Mouse (Mus musculus): ENCODE measurements around the gene Plvap.

Plvap gene

DNA sequence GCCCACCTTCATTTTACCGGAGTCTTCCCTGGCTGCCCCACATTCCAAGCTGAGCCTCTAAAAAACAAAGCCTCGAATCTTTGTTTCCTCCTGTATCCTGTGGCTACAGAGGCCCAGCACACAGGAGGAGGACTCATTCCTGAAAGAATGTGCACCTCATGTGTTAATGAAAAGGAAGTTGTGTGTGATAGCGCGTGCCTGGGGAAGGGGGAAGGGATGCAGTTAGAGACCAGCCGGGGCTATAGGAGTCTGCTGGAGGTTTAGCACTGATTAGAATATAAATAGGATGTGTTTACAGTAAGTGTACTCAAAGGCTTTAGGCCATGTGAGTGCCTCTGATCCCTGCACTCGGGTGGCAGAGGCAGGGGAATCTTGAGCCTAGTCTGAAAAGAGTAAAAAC lies 14.7 kb upstream of the Plvap start:
- whole genome bisulfite sequencing, result 70% methylated on average over 6 of the region's 6 CpGs

DNA sequence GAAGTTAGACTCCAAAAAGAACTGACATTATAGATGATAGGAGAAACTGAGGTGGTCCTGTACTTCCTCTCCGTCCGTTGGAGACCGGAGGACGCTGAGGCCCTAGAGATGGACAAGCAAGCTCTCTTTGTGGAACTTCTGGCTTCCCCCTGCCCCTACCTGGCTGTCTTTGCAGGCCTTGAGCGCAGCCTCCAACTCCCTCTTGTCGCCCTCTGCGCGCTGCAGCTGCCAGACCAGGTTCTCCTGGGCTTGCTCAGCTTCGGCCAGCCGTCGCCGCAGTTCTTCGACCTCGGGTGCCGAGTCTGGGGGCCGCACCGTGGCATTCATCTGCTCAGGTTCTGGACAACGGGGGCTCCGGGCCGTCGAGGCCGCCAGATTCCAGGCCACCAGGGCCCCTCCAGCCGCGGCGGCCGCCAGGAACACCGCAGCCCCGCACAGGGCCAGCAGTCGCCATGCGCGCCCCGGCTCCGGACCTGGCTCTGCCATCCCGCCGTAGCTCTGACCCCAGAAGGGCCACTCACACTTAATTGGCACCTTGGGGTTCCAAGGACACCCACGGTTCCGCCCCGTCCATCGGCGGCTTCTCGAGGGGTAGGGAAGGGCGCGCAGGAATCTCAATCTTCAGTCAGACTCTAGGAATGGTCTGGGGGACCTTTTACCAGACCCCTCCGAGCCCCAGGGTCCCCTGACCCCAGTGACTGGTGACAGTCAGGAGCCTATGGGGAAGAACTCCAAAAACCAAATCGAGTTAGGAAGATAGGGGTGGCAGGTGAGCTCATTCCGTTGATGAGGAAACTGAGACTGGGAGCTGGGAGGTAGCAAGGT lies 13.9 kb upstream of the Plvap start, which contains the start of gene Ccdc194:
Gene Ccdc194, minus strand, starts transcription at position 486 of the 825 bp plus-strand sequence.
- 27% methylated on average over 46 of the region's 46 CpGs for WGBS

DNA sequence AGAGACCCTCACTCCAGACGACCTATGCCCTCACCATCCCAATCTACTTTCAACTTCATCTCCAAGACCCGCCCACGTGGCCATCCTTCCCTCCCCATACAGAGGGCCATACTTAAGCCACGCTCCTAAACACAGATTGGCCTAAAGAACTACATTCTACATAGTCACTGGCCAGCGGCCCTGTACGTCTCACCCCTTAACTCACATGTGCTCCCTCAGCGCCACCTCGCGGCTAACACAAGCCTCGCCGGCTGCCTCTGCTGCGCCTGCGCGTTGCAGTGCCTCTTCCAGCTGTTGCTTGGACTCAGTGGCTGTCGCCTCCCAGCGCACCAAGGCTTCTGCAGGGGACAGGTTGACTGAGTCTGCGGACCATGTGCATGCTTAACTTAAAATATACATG lies 10.1 kb upstream of the Plvap start:
- 6% methylated on average over 17 of the region's 17 CpGs for WGBS

DNA sequence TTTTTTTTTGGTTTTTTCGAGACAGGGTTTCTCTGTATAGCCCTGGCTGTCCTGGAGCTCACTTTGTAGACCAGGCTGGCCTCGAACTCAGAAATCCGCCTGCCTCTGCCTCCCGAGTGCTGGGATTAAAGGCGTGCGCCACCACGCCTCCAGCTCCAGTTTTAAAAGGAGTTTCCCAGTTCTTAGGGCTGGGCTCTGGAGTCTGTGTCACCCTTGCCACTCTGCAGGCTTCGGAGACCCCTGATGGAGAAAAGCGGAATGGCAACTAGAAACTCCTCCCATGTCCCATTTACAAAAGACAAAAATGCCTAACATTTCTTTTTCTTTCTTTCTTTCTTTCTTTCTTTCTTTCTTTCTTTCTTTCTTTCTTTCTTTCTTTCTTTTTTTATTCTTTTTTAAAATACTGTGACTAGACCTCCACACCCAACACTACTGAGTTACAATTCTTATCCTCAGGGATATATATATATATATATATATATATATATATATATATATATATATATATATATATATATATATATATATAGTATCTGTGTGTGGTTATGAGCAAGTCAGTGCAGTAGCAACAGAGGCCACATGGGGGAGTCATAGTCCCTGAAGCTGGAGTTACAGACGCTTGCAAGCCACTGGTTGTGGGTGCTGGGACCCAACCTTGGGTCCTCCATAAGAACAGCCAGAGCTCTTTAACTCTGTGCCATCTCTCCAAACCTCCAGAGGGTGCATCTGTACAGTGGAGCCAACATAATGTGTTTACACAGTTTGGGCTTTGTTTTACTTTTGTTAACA lies 7.7 kb upstream of the Plvap start:
- 33% methylated on average over 10 of the region's 10 CpGs for WGBS

DNA sequence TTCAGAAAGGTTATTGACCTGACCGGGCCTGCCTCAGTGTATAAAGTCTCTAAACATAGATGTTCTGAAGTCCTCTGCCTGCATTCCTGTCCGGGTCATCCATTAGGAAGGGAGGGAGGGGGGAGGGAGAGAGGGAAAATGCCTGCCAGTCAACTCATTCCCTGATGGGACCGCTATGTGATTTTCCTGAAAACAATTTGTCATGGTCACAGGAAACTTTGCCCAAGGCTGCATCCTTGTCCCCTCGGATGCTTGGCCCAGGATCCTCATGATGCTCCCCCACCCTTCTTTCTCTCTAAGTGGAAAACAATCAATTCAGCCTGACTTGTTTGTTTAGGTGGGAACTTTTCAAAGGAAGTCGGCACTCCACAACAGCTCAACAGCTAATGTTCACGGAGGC lies 5.2 kb upstream of the Plvap start:
- WGBS, result 51% methylated on average over 6 of the region's 6 CpGs

DNA sequence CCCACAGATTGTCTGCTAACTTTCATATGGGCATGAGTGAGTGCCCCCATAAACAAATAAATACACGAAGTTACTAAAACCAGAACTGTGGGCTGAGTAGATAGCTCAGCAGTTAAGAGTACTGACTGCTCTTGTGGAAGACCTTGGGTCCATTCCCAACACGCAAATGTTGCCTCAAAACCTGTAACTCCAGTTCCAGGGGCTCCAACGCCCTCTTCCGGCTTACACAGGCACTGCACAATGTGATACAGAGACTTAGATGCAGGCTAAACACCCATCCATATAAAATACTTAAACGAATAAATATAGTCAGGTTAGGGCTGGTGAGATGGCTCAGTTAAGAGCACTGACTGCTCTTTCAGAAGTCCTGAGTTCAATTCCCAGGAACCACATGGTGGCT lies 3.5 kb upstream of the Plvap start:
- WGBS, result 70% methylated on average over 5 of the region's 5 CpGs

DNA sequence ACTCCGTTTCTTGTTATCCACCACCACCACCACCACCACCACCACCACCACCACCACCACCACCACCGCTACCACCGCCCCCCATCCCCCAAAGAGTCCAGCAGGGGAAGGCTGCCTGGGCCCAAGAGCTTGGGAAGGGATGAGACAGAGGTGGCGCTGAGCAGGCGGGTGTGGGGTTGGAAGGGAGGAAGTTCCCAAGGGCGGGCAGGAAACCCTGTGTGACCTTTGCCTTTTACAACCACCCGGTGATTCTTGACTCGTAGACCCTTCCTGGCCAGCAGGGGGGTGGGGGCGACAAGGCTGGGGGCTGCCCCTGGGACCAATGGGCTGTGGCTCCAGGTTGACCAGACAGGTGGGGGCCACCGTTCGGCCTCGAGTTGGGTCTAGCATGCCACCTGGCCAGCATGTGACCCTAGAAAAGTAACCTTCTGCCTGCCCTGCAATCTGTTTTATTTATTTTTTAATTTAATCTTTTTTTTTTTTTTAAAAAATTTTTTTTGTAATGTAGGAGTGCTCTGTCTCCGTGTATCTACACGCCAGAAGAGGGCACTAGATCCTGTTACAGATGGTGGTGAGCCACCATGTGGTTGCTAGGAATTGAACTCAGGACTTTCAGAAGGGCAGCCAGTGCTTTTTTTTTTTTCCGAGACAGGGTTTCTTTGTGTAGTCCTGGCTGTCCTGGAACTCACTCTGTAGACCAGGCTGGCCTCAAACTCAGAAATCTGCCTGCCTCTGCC lies 1.6 kb upstream of the Plvap start:
- 75% methylated on average over 15 of the region's 15 CpGs for WGBS

DNA sequence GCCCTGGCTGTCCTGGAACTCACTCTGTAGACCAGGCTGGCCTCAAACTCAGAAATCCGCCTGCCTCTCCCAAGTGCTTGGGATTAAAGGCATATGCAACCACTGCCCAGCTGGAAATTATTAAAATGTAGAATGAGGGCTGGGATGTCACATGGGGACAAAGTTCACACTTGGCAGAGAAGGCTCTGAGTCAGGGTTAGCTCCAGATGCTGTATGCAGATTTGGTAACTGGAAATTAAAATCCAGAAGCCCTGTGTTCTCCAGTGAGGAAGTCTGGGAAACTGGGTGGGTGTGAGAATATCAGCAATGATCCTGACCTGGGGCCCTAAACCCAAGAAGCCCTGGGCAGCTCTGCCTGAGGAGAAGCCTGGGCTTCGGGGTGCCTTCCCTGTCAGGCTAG lies 2.2 kb downstream of the Plvap start:
- 73% methylated on average over 2 of the region's 2 CpGs for WGBS

DNA sequence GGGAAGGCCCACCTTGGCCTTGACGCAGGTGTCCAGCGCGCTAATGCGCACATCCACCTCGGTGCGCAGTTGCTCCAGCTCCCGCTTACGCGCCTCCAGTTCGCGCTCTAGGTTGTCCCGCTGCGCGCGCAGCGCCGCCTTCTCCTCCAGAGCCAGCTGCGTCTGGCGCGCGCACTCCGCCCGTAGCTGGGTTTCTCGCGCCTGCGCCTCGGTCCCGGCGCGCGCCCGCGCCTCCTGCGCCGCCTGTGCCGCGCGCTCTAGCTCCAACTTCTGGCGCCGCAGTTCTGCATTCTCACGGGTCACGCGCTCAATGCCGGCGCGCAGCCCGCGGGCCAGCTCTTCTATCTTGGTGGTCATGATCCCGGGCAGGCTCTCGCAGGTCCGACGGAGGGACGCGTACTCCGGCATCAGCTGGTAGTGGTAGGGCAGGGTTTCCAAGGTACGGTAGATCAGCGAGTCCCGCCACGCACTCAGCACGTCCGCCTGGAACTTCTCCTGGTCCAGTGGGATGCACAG lies 3.9 kb downstream of the Plvap start:
- WGBS, result under 1% methylated on average over 61 of the region's 61 CpGs

DNA sequence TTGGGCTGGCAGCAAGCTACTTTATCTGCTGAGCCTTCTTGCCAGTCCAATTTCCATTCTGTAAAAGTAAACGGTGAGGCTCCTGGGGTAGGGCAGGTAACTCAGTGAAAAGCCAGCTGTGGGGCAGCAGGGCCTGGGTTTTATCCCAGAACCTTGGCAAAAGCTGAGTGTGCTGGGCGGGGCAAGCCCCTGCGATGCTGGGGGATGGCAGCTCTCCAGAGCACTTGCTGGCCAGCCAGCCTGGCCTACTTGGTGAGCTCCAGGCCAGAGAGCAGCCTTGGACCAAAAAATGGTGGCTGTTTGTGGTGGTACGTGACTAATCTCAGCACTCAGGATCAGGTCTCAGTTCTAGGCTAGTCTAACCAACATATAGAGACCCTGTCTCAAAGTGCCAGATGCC lies 5.6 kb downstream of the Plvap start:
- 69% methylated on average over 4 of the region's 4 CpGs for WGBS

DNA sequence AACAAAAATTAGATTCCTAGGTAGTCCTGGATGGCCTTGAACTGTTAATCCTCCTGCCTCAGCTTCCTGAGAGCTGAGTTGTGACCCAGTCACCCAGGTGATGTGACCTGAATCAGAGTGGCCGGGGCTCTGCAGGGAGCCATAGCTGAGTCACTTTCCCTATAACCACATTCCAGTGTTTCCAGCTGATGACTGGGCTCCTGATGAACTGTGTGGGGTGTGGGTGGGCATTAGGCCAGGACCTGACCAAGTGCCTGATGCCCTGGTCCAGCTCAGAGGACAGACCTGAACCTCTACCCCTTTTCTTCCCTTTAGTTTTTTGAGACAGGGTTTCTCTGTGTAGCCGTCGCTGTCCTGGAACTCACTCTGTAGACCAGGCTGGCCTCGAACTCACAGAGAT lies 6.2 kb downstream of the Plvap start:
- 96% methylated on average over 4 of the region's 4 CpGs for WGBS

DNA sequence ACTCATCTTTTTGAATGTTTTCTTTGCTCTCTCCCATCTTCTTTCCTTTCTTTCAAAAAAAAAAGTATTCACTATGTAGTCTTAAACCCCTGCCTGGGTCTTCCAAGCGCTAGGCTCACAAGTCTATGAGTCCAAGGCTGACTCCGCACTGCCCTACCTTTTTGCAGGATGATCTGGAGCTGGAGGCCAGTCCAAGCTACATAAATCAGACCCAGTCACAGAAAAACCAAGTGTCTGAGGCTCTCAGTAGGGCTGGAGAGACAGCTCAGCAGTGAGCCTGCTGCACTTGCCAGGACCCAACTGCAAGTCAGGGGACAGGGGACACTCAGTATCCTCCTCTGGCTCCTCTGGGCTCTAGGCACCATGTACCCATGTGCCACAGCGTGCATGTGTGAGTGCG lies 7.2 kb downstream of the Plvap start:
- 98% methylated on average over 4 of the region's 4 CpGs for WGBS

DNA sequence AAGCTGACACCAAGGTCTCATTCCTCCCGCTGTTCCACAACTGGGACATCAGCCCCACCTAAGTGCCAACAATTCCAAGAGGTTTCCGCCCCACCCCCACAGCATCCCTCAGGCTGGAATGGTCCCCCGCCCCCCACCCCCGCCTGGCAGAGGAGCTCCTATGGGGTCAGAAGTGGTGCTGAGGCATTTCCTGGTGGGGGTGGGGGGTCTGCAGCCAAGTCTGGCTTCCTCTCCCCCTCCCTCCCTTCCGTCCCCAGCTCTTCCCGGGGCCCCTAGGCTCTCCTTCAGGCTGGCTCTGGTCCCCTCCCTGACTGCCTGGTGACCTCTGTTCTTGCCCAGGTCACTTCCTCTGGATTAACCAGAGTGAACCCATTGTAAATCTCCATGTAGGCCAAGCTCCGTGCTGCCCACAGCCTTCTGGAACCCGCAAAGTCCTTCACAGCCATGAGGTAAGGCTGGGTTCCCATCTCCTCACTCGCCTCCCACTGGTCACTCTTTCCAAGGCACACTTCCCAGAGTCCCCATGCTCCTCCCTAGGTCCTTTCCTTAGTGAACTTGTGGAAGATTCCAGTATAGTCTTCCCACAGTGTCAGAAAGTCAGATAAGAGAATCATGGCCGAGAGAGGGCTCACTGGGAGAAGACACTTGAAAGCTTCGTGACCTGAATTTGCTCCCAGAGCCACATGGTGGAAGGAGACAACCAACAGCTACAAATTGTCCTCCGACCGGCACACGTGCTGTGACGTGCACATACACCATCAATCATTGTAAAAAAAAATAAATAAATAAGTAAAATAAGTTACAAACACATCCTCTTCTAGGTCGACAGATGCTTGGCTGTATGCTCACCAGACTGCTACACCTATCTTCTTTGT lies 12.5 kb downstream of the Plvap start:
- 54% methylated on average over 16 of the region's 16 CpGs for WGBS

DNA sequence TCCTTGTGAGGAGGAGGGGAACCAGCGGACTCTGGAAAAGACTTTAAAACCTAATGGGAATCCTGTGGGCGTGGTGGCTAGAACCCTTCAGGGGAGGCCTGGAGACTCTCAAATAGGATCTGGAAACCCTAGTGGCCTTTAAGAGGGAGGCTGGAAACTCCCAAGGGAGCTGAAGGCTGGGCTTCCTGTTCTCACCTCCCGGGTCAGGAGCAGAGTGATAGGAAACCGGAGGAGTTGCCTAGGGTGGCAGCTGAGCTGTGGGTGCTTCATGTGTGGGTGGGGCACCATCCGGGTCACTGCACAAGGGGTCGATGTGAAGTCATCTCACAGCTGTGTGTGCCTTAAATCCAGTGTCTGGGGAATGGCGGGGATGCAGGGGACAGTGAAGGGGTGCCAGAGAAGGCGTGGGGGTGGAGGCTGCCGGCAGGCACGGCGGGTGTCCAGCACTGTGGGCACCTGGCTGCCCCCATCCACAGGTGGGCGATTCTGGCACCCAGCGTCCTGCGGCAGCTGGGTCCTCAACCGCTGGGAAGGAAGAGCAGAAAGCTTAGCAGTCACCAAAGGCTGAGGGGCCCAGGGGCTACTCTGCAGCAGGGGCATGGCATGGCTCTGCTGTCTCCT lies 13.6 kb downstream of the Plvap start:
- WGBS, result 35% methylated on average over 15 of the region's 15 CpGs

DNA sequence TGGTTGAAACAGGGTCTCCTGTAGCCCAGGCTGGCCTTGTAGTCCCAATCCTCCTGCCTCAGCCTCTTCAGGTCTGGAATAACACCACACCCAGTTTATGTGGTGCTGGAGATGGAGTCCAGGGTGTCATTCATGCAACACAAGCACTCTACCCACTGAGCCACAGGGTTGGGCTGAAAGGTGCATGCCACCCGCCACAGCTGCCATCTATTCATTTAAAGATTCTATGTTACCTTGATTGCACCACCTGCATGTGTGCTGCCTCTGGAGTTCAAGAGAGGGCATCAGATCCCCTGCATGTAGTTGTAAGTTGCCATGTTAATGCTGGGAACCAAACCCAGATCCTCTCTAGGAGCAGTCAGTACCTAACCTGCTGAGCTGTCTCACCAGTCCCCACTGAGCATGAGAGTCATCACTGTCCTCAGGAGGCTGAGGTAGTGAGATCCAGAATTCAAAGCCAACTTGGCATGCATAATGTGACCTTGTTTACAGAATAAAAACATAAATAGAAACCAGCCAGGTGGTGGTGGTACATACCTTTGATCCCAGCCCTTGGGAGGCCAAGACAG lies 14.4 kb downstream of the Plvap start:
- 96% methylated on average over 1 of the region's 1 CpGs for WGBS

DNA sequence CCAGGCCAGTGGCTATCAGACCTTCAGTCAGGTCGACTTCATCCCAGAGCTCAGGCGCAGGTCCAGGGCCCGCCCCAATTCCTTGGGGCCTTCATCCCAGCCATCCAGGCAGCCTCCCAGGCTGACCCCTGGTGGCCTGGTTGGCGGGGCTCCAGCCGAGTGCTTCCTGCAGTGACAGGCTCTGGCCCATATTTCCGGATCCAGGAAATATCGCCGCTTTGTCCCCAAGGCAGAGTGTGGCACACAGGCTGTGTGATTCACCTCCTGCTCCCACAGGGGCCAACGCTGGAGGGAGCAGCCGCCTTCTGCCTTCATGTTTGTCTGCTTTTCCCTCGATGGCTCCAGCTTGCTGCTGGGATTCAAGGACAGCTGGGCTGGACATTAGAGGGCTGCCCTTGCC lies 15.1 kb downstream of the Plvap start:
- 42% methylated on average over 11 of the region's 11 CpGs for WGBS

DNA sequence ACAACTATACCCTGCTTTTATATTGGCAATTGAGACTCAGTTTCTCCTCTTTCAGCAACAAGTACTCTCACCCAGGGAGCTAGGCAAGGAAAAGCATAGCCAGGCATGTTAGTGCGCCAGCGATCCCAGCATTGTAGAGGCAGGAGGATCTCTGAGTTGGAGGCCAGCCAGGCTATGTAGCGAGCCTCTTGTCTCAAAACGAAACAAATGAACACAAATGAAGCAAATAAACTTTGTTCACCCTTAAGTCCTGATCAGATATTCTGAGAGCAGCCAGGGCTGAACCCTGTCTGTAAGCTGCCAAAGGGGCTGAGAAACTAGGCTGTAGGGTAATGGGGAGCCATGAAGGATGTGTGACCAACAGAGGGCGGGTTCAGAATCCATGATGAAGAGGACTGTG lies 15.7 kb downstream of the Plvap start:
- whole genome bisulfite sequencing, result 83% methylated on average over 5 of the region's 5 CpGs

DNA sequence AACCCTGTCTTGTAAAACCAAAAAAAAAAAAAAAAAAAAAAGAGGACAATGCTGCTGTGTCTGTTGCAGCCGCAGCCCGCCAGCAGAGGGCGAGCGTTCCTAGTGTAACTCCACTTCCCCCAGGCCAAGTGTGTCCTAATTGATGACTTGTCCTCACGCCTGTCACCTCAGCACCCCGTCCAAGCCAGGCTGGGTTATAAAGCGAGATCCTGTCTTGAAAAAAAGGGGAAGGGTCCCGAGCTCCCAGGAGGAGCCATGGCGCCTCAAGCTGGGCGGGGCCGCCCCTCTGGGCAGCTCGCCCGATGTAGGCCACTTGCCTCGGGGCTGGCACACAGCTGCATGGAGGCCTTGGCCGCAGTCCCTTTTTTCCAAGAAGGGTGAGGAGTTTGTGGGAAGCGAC lies 16.5 kb downstream of the Plvap start:
- 10% methylated on average over 16 of the region's 16 CpGs for WGBS

DNA sequence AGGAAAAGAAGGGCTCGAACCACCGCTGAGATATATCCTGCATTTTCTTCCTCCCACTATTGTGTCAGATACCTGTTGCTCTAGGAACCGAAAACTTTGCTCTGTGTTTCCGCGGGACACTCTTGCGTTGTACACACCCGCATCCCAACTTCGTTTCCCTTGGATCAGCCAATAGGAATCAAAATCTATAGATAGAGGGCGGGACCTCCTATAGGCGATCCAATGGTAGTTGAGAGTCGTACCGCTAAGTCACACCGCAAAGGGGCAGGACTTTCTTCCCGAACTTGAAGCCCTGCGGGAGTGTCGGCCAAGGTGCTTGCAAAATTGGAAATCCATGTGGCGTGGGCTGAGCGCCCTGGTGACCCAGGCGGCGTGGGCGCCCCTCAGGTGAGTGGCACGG lies 23.1 kb downstream of the Plvap start:
- WGBS, result 1% methylated on average over 22 of the region's 22 CpGs

DNA sequence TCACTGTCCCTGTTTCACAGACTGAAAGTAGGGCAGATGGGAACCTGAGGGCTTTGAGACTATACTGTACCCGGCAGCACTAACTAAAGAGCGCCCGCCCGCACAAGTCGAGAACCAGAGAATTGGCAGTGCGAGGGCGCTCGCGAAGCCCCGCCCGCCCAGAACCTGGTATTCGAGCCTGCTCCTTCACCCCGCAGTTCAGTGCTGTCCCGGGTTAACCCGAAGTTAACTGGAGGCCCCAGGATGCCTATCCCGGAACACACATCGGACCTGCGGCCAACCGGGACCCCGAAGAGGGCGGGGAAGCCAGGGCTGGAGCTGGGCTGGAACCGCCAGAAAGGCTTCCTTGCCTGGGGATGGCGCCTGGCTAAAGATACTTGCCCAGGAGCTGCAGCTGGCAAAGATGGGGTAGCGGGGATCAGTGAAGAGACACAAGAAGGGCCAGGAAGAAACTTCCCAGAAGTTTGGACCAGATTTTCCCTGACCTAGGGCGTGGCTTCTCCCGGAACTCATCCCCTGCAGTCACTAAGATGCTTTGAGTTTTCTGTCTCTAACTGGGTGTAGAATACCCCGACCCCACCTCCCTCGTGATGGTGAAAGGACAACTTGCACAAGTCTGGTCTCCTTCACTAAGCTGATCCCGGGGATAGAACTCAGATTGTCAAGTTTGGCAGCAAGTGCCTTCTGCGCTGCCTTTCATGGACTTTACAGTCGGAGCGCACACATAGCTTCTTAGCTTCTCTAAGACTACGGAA lies 23.7 kb downstream of the Plvap start, which contains the start of gene Gtpbp3:
Gene Gtpbp3, plus strand, starts transcription at position 413 of the 755 bp plus-strand sequence.
- WGBS, result under 1% methylated on average over 33 of the region's 33 CpGs
